In genomic region chr15:79670249-79670971, GRCm38 (mm10) we compare ENCODE assay signal across 8 mouse cellular contexts. TPM values are rescaled to one million over a fixed set of nuclear protein-coding genes. Genes with fewer than 3 reads are reported as not detected.
DNase-seq lines count a peak whose midpoint lies in the region; ATAC-seq lines count a peak whose summit lies in the region.

Tomm22 (plus strand) TSS chr15:79670861.

- peak within 1 kb of the TSS; percentile 70 for H3K9ac ChIP-seq in intestine, embryonic 14.5 days (ENCODE audit: low read length)

- H3K4me1 ChIP-seq in intestine, embryonic 14.5 days (replicated peaks; ENCODE audit: control insufficient read depth, insufficient read depth, low read length): peaks cover 4% of the 10 kb centered on the region

- intact Hi-C loops in gastrocnemius, postnatal 14 days (cut with DNase I; ENCODE audit: low total_unique reads): no loop called here
- intact Hi-C loops in left cerebral cortex, postnatal 14 days (cut with DNase I): loop anchor here (2.0 kb wide), 1 partner anchor 16 kb away; the partner anchor contains the start of gene Josd1

- no peaks in the 10 kb centered on the region for H3K27me3 ChIP-seq in intestine, embryonic 14.5 days (replicated peaks; ENCODE audit: control insufficient read depth, insufficient read depth, low read length)

- H3K4me3 ChIP-seq in intestine, embryonic 14.5 days (ENCODE audit: low read depth, low read length): peak within 1 kb of the TSS; percentile 95

- peak; percentile 95 for ATAC-seq in intestine, embryonic 14.5 days (replicated peaks; ENCODE audit: low FRiP score, low TSS enrichment, low read depth)

- H3K36me3 ChIP-seq in intestine, embryonic 14.5 days (ENCODE audit: control insufficient read depth, insufficient read depth, low read length): peaks cover 49% of the 10 kb centered on the region

- 19% methylated on average over 32 of the region's 33 CpGs for WGBS in intestine, embryonic 14.5 days

- peak; percentile 93 for DNase-seq in adipocyte (ENCODE audit: low spot score)
- DNase-seq in embryo, embryonic 10 days (ENCODE audit: low spot score): peak; percentile 97
- peak; percentile 91 for DNase-seq in gastrocnemius, postnatal 14 days
- DNase-seq in intestine, embryonic 14.5 days (ENCODE audit: low spot score): peak; percentile 88
- peak; percentile 90 to 92 for DNase-seq in left cerebral cortex, postnatal 14 days (ENCODE audit: low spot score in 2 of 2)
- peak; percentile 87 for DNase-seq in mesoderm, embryonic 11.5 days (ENCODE audit: low read depth, low spot score)
- DNase-seq in right cerebral cortex, postnatal 36 days (ENCODE audit: low spot score in 2 of 2): peak; percentile 82 to 88
- peak; percentile 89 for DNase-seq in yolk sac, embryonic 10.5 days (ENCODE audit: low spot score)

- H3K27ac ChIP-seq in intestine, embryonic 14.5 days (ENCODE audit: low read depth): peak within 1 kb of the TSS; percentile 6; the same call in 1 of the 2 replicates

- H3K4me2 ChIP-seq in intestine, embryonic 14.5 days (ENCODE audit: low read length): peak within 1 kb of the TSS; percentile 54

- H3K9me3 ChIP-seq in intestine, embryonic 14.5 days (ENCODE audit: control insufficient read depth, low read length): no peaks in the 10 kb centered on the region

RNA-seq across cellular contexts. Expression of gene Tomm22, which starts in this region (rescaled TPM):
- total RNA-seq in gastrocnemius, postnatal 14 days (2021): 10 to 100 TPM; 78.3 to 80.4 TPM
- polyA plus RNA-seq in intestine, embryonic 14.5 days (2014; fragmentation: Nextera tagmentation; extraction: Ambion mirVana): 244 and 272 TPM in 2 replicates
- total RNA-seq in left cerebral cortex, postnatal 14 days (2021): 10 to 100 TPM; 97.8 to 99.7 TPM

Comparison
In these comparisons a context has a peak if more than half of its experiments do, and no peak if none do; other contexts are left out.
1. Peak in every context shown above with its lines: DNase-seq, ATAC-seq, H3K4me3 ChIP-seq and H3K27ac ChIP-seq.